Mouse (Mus musculus) splenic B cell, adult 2 months (primary cell): ENCODE data around the gene Olfr1247.
"Not testable (repeated sequence)": the region's sequence is repeated elsewhere in the genome, so short reads cannot be mapped to it uniquely, and the experiment has no call there.

Experiments
- DNase-seq: peaks from one replicate; pipeline ENCODE4 v3.0.0-alpha.2; 2011; ENCODE audit warnings: low read depth, low spot score
- H3K27me3 ChIP-seq: 2 replicates; pipeline ENCODE4 v1.6.1; 2012; ENCODE audit warnings: mild to moderate bottlenecking, low read length, moderate library complexity, mixed read lengths; ENCODE audit not compliant: control insufficient read depth, poor library complexity, insufficient read depth, severe bottlenecking
- H3K36me3 ChIP-seq: 2 replicates; pipeline ENCODE4 v1.6.1; 2012; ENCODE audit warnings: mild to moderate bottlenecking, low read length, moderate library complexity, mixed read lengths; ENCODE audit not compliant: control insufficient read depth, poor library complexity, insufficient read depth, severe bottlenecking

Gene Olfr1247

DNA sequence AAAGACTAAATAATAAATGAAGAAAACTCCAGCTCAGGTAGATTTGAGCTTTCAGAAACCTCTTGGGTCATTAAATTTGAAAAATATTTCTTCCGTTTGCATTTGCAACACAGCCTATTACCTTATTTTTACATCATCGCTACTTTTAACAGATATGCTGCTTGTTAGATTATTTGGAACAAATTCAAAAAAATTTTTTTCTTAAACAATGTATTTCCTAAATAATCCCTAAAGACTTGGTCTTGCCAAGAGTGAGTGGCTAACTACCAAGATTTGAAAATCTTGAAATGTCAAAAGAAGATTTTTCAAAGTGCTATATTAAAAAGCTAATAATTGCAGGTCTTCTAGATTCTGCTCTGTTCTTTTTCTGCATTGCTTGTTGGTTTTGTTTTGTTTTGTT lies at the start of gene Olfr1247:
Gene Olfr1247 (minus strand): TSS at position 101 of the 400 bp plus-strand sequence.
- no peaks in the 10 kb centered on the region for H3K27me3 ChIP-seq
- no peaks in the 10 kb centered on the region for H3K36me3 ChIP-seq
- DNase-seq, result no peak

GRCm38 (mm10) chr2:89661367-89661766 lies 47.4 kb upstream of the Olfr1247 start, which contains the start of gene Olfr1250:
Olfr1250 (minus strand) TSS chr2:89661467.
- Histone ChIP-seq H3K27me3 (no peaks in the 10 kb centered on the region), H3K36me3 (no peaks in the 10 kb centered on the region)
- no peak for DNase-seq

DNA sequence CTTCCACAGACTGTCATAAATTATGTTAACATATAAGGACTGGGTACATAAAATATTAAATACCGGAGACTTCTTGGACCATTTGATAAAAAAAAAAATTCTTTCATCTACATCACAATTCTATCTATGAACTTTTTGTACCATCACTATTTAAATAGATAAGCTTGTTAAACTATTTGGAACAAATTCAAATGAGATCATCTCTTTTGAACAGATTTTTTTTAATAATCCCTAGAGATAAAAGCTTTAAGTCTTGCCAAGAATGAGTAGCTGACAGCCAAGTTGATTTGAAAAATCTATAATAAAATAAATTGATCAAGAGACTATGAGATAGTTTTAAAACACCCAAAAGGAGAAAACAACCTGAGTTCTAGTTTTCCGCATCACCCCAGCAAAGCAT lies 21.0 kb upstream of the Olfr1247 start, which contains the start of gene Olfr1249:
Gene Olfr1249 (minus strand): TSS at position 101 of the 400 bp plus-strand sequence.
- H3K36me3 ChIP-seq, result no peaks in the 10 kb centered on the region
- DNase-seq, result no peak
- H3K27me3 ChIP-seq, result no peaks in the 10 kb centered on the region

- not testable (repeated sequence) for H3K36me3 ChIP-seq, DNase-seq
Measured at GRCm38 (mm10) chr2:89618145-89618544, 4.2 kb upstream of the Olfr1247 start, which contains the start of gene Olfr1248. Olfr1248 (minus strand) TSS chr2:89618245.

GRCm38 (mm10) chr2:89593057-89593456 lies 20.9 kb downstream of the Olfr1247 start, which contains the start of gene Olfr1246:
Olfr1246 (minus strand) TSS chr2:89593157.
- Histone ChIP-seq H3K27me3 (no peaks in the 10 kb centered on the region), H3K36me3 (no peaks in the 10 kb centered on the region)
- DNase-seq, result no peak

More at GRCm38 (mm10) chr2:89618145-89618544, 4.2 kb upstream of the Olfr1247 start, which contains the start of gene Olfr1248:
- not testable (repeated sequence) for H3K27me3 ChIP-seq

GRCm38 (mm10) chr2:89578347-89578746 lies 35.6 kb downstream of the Olfr1247 start, which contains the start of gene Olfr1245:
Olfr1245 (minus strand) TSS chr2:89578447.
- Histone ChIP-seq H3K36me3 (no peaks in the 10 kb centered on the region), H3K27me3 (no peaks in the 10 kb centered on the region)
- DNase-seq, result no peak

- not testable (repeated sequence) for H3K36me3 ChIP-seq, H3K27me3 ChIP-seq, DNase-seq
Measured at GRCm38 (mm10) chr2:89562706-89563105, 51.2 kb downstream of the Olfr1247 start.
